Mouse (Mus musculus) brain, adult 2 months (tissue): ENCODE measurements around the gene Ncmap.
A peak's percentile ranks its signal among the peaks of the same experiment; 100 is the strongest.
"Not testable (repeated sequence)": the region's sequence is repeated elsewhere in the genome, so short reads cannot be mapped to it uniquely, and the experiment has no call there.

Experiments
- DNase-seq: peaks from one replicate; pipeline ENCODE4 v3.0.0; 2011; ENCODE audit warnings: low read depth, low spot score

Gene Ncmap

DNA sequence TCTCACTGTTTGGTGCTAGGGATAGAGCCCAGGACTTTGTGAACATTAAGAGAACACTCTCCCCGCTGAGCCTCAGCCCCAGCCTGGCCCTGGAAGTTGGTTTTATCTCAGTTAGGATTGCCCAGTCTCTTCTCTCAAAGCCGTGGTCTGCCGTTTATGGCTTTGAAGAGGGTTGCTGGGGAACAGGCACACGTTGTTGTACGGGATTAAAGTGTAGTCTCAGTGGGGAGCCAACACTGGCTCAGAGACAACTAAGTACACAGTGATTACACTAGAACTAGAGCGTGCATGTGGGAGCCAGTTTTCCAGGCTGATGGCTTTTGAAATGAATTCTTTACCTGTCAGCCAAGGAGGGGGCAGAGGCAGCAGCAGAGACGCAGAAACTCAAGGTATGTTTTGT lies 3.9 kb upstream of the Ncmap start:
- peak; percentile 28 for DNase-seq

GRCm38 (mm10) chr4:135397551-135397950 lies 476 bp downstream of the Ncmap start:
- no peak for DNase-seq

GRCm38 (mm10) chr4:135396303-135396702 lies 1.7 kb downstream of the Ncmap start:
- DNase-seq: no peak

GRCm38 (mm10) chr4:135395375-135395774 lies 2.7 kb downstream of the Ncmap start:
- DNase-seq: no peak

DNA sequence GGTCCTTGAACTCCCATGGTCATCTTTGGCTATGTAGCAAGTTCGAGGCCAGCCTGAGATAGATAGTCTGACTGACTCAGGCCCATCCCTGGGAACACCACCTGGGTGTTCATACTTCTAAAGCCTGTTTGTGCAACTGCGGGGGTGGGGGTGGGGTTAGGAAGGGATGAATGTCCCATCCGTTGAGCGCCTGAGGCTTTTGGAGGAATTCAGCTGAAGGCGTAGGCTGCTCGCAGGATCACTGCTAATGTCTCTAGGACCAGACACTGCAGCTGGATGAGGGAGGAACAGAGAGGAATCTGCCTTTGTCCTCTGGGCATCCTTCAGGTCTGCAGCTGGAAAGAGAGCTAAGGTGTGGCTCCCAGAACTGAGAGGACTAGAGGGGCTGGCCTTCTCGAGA lies 3.4 kb downstream of the Ncmap start:
- DNase-seq: no peak

DNA sequence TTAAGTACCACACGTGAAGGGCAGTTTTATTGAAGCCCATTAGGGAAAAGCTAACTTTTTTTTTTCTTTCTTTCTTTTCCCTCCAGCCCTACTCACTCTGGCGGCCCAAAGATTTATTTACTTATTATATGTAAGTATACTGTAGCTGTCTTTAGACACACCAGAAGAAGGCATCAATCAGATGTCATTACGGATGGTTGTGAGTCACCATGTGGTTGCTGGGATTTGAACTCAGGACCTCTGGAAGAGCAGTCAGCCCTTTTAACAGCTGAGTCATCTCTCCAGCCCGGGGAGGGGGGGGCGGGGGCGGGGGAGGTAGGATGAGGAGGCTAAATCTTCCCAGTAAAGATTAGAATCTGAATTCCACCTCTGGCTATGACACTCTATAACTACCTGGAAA lies 4.6 kb downstream of the Ncmap start:
- no peak for DNase-seq

- DNase-seq: no peak
Observed at GRCm38 (mm10) chr4:135392801-135393200, 5.2 kb downstream of the Ncmap start.

DNA sequence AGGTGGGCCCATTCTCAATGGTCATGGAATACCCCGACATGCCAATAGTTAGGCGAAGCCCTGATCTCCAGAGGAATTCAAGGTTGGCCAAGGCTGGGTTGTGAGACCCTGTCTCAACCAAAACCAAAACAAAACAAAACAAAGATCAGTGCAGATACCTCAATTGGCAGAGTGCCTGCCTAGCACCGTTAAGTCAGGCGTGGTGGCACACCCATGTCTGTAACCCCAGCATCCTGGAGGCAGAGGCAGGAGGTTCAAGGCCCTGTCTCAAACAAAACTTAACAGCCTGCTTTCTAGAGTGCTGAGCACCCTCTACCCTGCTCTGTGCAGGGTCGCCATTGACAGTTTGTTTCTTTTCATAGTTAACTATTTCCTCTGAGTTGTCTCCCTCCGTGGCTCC lies 7.0 kb downstream of the Ncmap start:
- DNase-seq: no peak

GRCm38 (mm10) chr4:135385614-135386013 lies 12.4 kb downstream of the Ncmap start:
- no peak for DNase-seq

DNA sequence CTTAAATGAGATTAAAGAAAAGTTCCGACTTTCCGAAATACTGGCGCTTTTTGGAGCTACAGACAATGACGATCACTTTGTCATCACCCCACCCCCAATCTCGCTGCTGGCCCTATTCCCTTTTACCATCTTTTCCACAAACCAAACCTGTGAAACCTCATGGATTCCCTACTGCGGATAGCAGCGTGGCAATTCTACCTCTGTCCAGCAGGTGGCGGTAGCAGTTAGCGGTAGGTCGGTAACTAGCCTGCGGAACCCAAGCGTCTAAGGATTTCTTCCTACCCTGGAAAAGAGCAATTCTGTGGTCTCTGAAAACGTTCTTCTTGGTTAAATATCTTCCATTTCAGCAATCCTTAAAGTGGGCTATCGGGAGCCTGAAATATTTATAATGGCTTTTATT lies 15.7 kb downstream of the Ncmap start:
- peak; percentile 92 for DNase-seq

GRCm38 (mm10) chr4:135381355-135381754 lies 16.7 kb downstream of the Ncmap start:
- DNase-seq: no peak

DNA sequence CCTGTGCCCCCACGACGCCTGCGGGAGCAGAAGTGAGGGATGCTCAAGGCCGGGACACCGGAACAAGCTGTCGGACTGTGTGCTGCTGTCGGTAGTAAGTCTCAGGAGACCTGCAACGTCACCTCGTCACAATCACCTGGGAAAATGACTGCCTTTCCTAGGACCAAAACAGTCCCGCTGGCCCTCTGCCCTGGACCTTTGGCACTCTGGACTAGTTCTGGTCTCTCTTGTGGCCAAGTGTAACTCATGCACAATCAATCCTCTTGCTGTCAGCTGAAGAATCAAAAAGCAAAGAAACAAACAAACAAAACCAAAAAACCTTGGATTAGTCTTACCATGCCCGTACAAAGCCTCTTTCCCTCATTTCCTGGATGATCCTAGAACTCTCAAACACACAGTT lies 20.8 kb downstream of the Ncmap start:
- DNase-seq: no peak

- no peak for DNase-seq
Observed at GRCm38 (mm10) chr4:135375444-135375843, 22.6 kb downstream of the Ncmap start.

DNA sequence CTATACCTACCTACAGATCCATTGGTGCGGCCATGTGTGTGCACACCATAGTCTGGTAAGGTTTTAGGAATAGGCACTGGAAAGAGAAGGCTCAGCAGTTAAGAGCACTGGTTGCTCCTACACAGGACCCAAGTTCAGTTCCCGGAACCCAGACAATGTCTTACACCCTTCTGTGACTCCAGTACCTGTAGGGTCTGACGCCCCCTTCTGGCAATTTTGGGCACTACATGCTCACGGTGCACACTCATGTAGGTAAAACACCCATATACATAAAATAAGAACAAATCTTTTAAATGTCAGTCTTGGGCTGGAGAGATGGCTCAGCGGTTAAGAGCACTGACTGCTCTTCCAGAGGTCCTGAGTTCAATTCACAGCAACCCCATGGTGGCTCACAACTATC lies 24.7 kb downstream of the Ncmap start:
- no peak for DNase-seq

- no peak for DNase-seq
Observed at GRCm38 (mm10) chr4:135370372-135370771, 27.7 kb downstream of the Ncmap start.

DNA sequence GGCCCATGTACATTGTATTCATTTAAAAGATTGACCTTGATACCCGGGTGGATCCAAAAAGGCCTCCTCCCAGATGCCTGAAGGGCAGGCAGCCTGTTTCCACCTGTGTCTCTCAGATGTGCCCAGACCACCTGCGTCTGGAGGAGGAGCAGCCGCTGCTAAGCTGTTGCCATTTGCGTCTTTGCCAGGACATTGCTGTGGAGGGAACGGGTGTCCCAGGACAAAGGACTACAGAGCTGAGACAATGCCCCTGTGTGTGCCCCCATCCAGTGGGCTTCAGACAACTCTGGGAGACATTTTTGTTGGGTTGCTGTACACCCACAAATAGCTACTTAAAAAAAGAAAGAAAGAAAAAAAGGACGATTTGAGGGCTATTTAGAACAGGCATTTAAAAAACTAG lies 35.2 kb downstream of the Ncmap start:
- peak; percentile 85 for DNase-seq

DNA sequence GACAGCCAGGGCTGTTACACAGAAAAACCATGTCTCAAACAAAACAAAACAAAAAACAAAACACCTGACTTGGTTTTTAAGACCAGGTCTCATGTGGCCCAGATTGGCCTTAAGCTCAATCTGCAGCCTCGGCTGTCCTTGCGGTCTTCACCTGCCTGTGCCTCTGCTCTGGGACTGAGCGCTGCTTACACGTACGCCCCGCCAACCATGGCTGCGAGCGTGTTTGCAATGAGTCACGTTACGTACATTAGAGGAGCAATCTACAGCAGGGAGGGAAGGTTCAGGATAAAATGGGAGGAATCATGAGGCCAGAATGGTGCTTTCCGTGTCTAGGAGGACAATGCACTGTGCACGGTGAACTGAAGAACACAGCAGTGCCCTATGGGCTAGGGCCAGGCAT lies 36.3 kb downstream of the Ncmap start:
- no peak for DNase-seq

- peak; percentile 88 for DNase-seq
Observed at GRCm38 (mm10) chr4:135358736-135359135, 39.3 kb downstream of the Ncmap start.

- DNase-seq: no peak
Observed at GRCm38 (mm10) chr4:135357221-135357920, 40.7 kb downstream of the Ncmap start.

DNA sequence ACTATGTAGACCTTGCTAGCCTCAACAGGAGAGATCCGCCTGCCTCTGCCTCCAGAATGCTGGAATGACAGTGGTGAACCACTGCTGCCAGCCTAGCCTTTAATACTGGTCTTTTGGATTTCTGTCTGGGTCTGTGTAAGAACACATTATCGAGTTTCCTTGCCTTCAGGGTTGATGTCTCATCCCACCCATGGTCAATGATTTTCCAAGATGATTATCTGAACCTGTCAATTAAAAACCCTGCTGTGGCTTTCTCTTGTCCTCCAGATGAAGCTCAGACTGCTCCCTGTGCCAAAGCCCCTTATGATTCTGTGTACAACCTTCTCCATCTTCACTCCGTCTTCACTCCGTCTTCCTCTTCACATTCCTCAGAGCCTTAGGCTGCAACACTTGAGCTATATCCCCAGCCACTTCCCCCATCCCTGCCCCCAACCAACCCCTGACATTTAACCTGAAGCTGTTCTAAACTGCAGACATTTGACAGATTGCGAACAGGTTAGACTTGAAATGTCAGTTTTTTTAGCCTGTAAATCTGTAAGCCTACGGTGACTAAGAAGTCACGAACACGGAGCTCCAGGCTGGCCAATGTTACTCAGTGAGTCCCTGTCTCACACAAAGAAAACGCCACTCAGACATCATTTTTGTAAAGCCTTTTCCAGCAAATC lies 42.0 kb downstream of the Ncmap start:
- DNase-seq: no peak

GRCm38 (mm10) chr4:135354751-135355150 lies 43.3 kb downstream of the Ncmap start:
- not testable (repeated sequence) for DNase-seq

DNA sequence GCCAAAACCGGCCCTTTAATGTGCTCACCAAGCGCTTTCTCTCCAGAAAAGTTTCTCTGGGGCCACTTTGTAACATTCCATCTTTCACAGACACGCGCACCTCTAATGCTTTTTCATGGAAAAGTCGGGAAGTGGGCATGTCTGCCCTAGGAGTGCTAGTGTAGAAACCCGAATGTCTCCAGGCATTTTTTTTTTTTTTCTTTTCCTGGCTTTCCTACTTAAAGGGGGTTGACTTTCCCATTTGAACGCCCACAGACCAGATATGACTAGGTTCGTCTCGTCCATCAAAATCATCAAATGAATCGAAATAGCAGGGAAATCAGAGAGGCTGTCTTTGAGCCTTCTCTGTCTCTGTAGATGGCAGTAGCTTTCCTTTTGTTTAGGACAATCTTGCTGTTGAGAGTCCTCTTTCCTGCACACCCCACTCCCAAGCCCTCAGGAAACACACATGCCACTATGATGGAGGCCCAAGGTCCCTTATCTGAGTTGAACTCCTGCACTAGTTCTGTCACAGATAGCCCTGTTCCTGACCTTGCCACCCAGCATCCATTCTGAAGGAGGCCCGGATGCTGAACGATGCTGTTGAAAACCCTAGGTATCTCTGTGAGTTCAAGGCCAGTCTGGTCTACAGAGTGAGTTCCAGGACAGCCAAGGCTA lies 44.1 kb downstream of the Ncmap start:
- no peak for DNase-seq
